Comparison of ENCODE assay signal across 39 mouse cellular contexts in the genomic region with DNA sequence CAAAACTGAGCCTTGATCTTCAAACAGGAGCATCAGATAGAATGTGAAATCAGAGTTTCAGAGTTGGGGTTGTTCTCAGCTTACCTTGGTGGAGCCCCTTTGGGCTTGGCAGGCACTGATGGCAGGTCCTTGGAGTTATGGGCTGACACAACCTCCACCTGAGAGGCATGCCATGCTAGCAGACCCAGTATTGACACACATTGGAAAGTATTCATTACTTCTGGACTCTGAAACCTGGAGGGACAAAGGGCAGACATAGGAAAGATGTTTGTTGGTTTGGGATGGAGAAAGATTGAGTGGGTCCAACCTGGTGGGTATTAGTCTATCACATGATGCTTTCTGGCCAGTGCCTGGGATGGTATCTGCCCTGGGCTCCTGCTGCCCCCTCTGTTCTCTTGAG. TPM values are rescaled to one million over a fixed set of nuclear protein-coding genes. Genes with fewer than 3 reads are reported as not detected.
"Had no signal": no experiment of that assay in that cellular context is flagged by ENCODE, and none has a peak within 500 bp of the region (broad histone marks: within the 10 kb centered on the region; RNA-seq: fewer than 3 reads in every experiment).

No protein-coding gene starts in this region.

RNA-seq across cellular contexts. Expression of a gene that starts 31.0 kb away (rescaled TPM):
- total RNA-seq: heart, postnatal 10 days; heart, postnatal 25 days; heart, postnatal 36 days; heart, postnatal 4 days; hematopoietic stem cell, adult 5-6 weeks; hindbrain, postnatal 0 days; layer of hippocampus, adult 18-20 months; layer of hippocampus, adult 2 months; layer of hippocampus, adult 8-10 months; layer of hippocampus, postnatal 10 days; layer of hippocampus, postnatal 14 days; layer of hippocampus, postnatal 25 days; layer of hippocampus, postnatal 36 days; left cerebral cortex, adult 18-20 months had no signal
- polyA plus RNA-seq: heart, embryonic 10.5 days; heart, embryonic 11.5 days; heart, embryonic 12.5 days; heart, embryonic 13.5 days; heart, embryonic 14.5 days; heart, embryonic 15.5 days; heart, embryonic 16.5 days; heart, postnatal 0 days; hindbrain, embryonic 10.5 days; hindbrain, embryonic 11.5 days; hindbrain, embryonic 12.5 days; hindbrain, embryonic 13.5 days; hindbrain, embryonic 14.5 days; hindbrain, embryonic 15.5 days; hindbrain, embryonic 16.5 days; hindbrain, postnatal 0 days; inflammation-experienced regulatory T-cells, adult 6 months; intestine, embryonic 14.5 days; intestine, embryonic 15.5 days; intestine, postnatal 0 days; kidney, adult 2 months; kidney, embryonic 14.5 days; kidney, embryonic 16.5 days; kidney, postnatal 0 days; large intestine, adult 2 months had no signal

RNA-seq across cellular contexts. Expression of a gene that starts 59.8 kb away (rescaled TPM):
- total RNA-seq: heart, postnatal 4 days; hematopoietic stem cell, adult 5-6 weeks; hindbrain, postnatal 0 days; layer of hippocampus, adult 18-20 months; layer of hippocampus, postnatal 14 days; left cerebral cortex, adult 18-20 months had no signal
- polyA plus RNA-seq: heart, embryonic 10.5 days; heart, embryonic 11.5 days; heart, embryonic 12.5 days; heart, embryonic 13.5 days; hindbrain, embryonic 10.5 days; hindbrain, embryonic 11.5 days; hindbrain, embryonic 12.5 days; hindbrain, embryonic 14.5 days; hindbrain, embryonic 15.5 days; inflammation-experienced regulatory T-cells, adult 6 months; intestine, embryonic 14.5 days; kidney, embryonic 14.5 days; kidney, embryonic 15.5 days had no signal
